Mouse (Mus musculus) cortical plate, adult 2 months (tissue): ENCODE data around the gene 2310022A10Rik. TPM values are rescaled to one million over a fixed set of nuclear protein-coding genes. Genes with fewer than 3 reads are reported as not detected.

Experiments used
- H3K27ac ChIP-seq: fragments of 200-500 bp; 2 replicates; pipeline ENCODE4 v1.5.1; 2012; ENCODE audit warnings: low read length, control low read depth, inconsistent platforms; ENCODE audit not compliant: insufficient read depth
- H3K4me1 ChIP-seq: fragments of 200-500 bp; 2 replicates; pipeline ENCODE4 v1.6.1; 2011; ENCODE audit warnings: low read length; ENCODE audit not compliant: control insufficient read depth, insufficient read depth
- H3K4me3 ChIP-seq: fragments of 200-500 bp; 2 replicates; pipeline ENCODE4 v1.5.1; 2011; ENCODE audit warnings: mild to moderate bottlenecking, low read length, control low read depth; ENCODE audit not compliant: insufficient read depth
- CTCF ChIP-seq: fragments of 200-500 bp; IDR thresholded peaks from 2 replicates; pipeline ENCODE4 v1.5.1; 2011; ENCODE audit warnings: mild to moderate bottlenecking, control low read depth, low read length; ENCODE audit not compliant: insufficient read depth; ENCODE audit errors: extremely low read depth
- POLR2A ChIP-seq: fragments of 200-500 bp; IDR thresholded peaks from 2 replicates; pipeline ENCODE4 v1.6.1; 2011; ENCODE audit warnings: mild to moderate bottlenecking, low read length, control low read depth; ENCODE audit not compliant: insufficient read depth; ENCODE audit errors: extremely low read depth
- polyA plus RNA-seq: library from polyadenylated mRNA; depleted of rRNA; stranded (reverse); fragments of >200 nt; gene quantifications from 2 replicates; pipeline ENCODE4 v1.2.3, GENCODE M21; 2012

The 2310022A10Rik gene
- polyA plus RNA-seq, 1 experiment, result 33.8 TPM

DNA sequence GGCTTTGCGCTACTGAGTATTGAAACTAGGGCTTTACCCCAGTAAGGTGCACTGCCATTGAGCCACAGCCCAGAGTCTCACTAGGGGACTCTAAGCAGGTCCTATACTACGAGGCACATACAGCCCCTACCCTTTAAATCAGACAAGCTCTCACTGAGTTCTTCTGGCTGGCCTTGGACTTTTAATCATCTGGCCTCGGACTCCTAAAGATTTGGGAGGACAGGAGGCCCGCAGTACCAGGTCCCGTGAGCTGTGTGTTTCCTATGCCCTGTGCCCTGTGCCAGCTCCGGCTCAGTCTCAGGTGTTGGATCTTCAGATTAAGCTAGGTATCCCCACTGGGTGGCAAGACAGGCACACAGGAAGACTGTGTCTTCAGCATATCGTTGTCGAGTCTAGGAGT lies 15.0 kb upstream of the 2310022A10Rik start:
- Histone ChIP-seq H3K4me1 (peaks cover 4% of the 10 kb centered on the region), H3K4me3 (no peak overlapping the region), H3K27ac (no peak overlapping the region)
- no peak for TF ChIP-seq CTCF
- no peak for TF ChIP-seq POLR2A

DNA sequence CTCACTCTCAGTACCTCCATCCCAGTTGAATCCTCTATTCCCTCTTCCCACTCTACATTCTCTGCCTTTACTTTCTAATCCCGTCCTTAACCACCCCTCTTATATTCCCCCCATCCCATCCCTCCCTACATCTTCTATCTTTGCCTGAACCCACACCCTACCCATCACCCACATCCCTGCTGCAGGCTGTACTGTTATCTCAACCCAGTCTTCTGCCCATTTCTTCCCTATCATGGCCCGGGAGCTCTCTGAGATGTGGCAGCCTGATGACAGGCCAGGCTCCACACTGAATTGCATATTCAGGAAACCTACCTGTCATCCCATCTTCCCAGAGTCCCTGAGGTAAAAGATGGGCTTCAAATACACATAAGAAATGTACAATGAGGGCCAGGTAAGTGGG lies 14.2 kb upstream of the 2310022A10Rik start:
- peaks cover 8% of the 10 kb centered on the region for H3K4me1 ChIP-seq
- no peak overlapping the region for H3K27ac ChIP-seq
- no peak overlapping the region for H3K4me3 ChIP-seq
- no peak for TF ChIP-seq POLR2A
- no peak for TF ChIP-seq CTCF

DNA sequence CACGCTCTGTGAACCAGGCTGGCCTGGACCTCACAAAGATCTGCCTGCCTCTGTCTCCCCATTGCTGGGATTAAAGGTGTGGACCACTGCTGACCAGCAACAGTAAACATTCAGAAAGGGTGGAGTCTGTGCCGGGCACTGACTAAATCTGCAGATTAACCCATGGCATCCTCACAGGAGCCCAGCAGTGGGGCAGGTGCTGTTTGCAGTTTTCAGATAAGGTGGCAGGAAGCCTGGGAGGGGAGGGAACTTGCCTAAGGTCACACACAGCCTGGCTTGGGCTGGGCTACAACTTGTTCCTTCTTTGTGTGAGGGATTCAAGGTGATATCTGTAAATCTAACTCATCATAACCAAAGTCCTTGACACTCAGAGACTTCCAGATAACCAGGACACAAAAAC lies 12.5 kb upstream of the 2310022A10Rik start:
- TF ChIP-seq POLR2A (no peak), CTCF (no peak)
- H3K4me1 ChIP-seq, result peaks cover 6% of the 10 kb centered on the region
- H3K27ac ChIP-seq, result no peak overlapping the region
- peak overlapping the region; percentile 75; the same call in 1 of the 2 replicates for H3K4me3 ChIP-seq

DNA sequence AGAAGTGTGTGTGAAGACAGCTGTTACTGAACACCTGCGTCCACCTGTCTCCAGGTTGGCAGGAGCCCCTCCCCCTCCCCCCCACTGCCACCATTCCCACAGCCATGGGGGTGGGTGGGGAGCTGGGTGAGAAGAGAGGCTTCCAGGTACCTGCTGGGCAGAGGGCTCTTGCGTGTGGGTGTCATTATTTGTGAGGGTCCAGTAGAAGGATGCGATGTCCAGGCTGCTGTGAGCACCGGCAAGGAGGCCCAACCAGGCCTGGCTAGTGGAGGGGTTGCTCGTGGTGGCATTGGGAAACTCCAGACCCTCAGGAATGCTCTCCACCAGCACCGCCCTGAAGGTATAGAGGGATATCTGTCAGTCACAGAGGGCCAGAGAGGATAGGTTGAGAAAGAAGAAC lies 12.1 kb upstream of the 2310022A10Rik start:
- TF ChIP-seq CTCF (no peak), POLR2A (no peak)
- H3K4me1 ChIP-seq, result peaks cover 6% of the 10 kb centered on the region
- H3K27ac ChIP-seq, result no peak overlapping the region
- H3K4me3 ChIP-seq, result peak overlapping the region; percentile 75; the same call in 1 of the 2 replicates

DNA sequence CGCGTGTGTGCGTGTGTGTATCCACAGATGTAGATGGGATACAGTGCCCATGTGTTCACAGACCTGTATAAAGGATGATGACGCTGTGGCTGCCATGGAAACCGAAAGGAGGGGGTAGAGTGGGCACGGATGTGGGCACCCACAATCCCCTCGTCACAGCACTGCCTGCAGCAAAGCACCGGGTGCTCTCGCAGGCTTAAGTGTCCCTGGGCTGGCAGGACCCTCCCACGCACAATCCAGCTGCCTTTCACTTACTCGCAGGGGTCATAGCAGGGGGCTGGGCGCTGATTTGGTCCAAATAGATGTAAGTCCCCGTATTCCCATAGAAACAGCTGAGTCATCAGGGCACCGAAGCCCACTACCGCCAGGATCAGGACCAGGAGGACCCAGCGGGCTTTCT lies 11.6 kb upstream of the 2310022A10Rik start:
- H3K27ac ChIP-seq, result peak overlapping the region; percentile 84
- peak overlapping the region; percentile 75 for H3K4me3 ChIP-seq
- peaks cover 6% of the 10 kb centered on the region for H3K4me1 ChIP-seq
- no peak for TF ChIP-seq CTCF
- TF ChIP-seq POLR2A, result peak; percentile 95

DNA sequence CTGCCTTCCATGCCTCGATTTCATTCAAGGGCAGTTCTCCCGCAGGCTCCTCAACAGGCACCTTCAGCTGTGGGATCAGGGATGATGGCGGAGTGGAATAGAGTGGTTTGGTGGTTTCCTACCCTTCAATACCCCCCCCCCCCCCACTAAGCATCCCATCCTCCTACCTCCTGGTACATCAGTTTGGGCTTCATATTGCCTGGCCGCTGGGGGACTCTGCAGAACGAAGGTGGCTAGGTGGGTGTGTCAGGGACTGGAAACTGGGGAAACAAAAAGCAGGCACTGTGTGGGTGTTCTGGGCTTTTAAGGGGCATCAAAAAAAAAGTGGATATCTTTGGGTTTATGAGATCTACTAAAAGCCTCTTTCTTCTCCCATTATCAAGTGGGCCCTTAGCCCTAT lies 11.1 kb upstream of the 2310022A10Rik start:
- TF ChIP-seq CTCF (no peak), POLR2A (no peak)
- peak overlapping the region; percentile 75 for H3K4me3 ChIP-seq
- peaks cover 6% of the 10 kb centered on the region for H3K4me1 ChIP-seq
- H3K27ac ChIP-seq, result peak overlapping the region; percentile 84

DNA sequence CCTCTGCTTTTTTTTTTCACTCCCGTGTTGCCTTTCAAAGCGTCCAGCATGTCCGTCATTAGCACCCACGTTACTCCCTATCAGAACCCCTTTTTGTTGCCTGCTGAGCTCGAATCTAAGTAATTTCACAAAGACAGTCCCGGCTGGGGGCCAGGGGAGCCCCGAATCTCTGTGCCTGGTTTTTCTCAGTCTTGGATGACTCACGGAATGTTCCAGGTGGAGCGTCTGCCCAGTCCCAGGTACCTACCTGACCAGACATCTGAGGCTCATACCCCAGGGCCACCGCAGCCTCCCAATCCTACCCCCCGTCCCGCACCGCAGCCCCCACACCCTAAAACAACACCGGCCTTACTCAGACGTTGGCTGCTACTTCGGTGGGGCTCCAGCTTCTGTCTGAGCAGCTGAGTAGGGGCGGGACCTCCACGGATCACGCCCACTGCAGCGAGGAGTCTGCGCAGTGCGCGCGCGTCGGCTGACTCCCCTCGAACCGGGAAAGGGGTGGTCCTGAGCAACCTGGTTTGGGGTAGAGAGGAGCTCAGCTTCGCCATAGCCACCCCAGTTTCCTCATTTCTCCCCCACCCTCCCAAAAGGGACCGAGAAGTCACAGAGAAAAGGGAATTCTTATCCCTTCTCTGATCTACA lies 10.5 kb upstream of the 2310022A10Rik start:
- TF ChIP-seq POLR2A (peak; percentile 94), CTCF (no peak)
- H3K4me3 ChIP-seq, result peak overlapping the region; percentile 75
- H3K4me1 ChIP-seq, result peaks cover 6% of the 10 kb centered on the region
- peak overlapping the region; percentile 61 for H3K27ac ChIP-seq

DNA sequence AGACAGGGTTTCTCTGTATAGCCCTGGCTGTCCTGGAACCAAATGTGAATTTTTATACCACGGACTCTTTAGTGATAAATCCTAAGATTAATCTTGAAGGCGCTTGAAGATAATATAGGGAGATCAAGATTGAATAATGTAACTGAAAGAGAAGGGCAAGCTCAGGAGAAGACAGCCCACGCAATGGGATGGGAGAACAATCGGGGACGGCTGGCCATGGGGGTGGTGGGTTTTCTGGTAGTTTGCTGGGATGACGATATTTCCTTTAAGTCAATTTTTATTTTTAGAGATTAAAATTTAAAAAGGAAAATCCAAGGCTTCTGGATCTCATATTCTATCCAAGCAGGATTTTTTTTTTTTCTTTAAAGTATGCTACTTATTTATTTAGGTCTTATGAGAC lies 10.0 kb upstream of the 2310022A10Rik start:
- peaks cover 6% of the 10 kb centered on the region for H3K4me1 ChIP-seq
- peak overlapping the region; percentile 75; the same call in 1 of the 2 replicates for H3K4me3 ChIP-seq
- no peak for TF ChIP-seq CTCF
- no peak for TF ChIP-seq POLR2A
- H3K27ac ChIP-seq, result peak overlapping the region; percentile 79; the same call in 1 of the 2 replicates

DNA sequence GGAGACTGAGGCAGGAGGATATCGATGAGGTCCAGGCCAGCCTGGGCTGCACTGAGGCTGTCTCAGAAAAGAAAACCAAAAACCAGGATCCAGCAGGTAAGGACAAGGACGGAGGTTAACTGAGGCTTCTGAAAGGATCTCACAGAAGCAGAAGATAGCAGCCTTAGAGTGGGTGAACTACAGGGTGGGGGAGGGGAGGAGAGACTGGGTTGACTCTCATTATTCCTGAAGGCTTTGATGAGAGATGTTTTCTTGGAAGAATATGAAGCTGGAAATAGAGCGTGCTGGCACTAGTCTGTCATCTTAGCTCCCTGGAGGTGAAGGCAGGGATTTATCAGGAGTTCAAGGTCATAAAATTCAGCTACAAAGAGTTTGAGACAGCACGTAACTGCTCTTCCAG lies 9.2 kb upstream of the 2310022A10Rik start:
- H3K27ac ChIP-seq, result peak overlapping the region; percentile 79
- no peak for TF ChIP-seq CTCF
- TF ChIP-seq POLR2A, result no peak
- no peak overlapping the region for H3K4me3 ChIP-seq
- peaks cover 6% of the 10 kb centered on the region for H3K4me1 ChIP-seq

DNA sequence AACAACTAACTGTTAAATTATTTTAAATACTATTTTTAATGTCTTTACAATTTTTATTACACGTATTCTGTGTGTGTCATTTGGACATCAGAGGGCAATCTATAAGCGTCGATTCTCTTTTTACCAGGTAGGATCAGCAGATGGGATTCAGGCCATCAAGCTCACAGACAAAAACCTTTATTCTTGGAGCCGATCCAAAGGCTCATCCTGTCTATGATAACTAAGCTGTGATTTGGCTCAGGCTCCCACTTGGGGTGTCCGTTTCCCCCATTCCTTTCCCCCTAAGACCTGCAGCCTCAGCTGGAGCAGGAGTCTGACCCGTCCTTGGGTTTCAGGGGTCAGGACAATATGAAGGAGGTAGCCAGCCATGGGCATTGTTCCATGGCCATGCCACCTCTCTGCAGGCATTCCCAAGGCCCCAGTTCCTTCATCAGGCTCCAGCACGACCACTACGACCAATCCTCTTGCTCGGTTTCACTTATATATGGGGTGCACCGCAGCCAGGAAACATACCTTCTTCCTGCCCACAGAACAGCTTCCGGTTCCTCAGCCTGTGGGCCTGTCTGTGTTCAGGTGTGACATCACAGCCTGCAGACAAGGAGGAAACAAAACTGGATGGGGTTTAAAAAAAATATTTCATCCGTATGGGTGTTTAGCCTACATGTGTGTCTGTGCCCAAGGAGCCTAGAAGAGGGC lies 8.2 kb upstream of the 2310022A10Rik start:
- Histone ChIP-seq H3K4me1 (peaks cover 6% of the 10 kb centered on the region), H3K27ac (no peak overlapping the region), H3K4me3 (no peak overlapping the region)
- TF ChIP-seq CTCF, result no peak
- TF ChIP-seq POLR2A, result no peak
